16 mouse cellular contexts compared by ENCODE assay signal in the genomic region with DNA sequence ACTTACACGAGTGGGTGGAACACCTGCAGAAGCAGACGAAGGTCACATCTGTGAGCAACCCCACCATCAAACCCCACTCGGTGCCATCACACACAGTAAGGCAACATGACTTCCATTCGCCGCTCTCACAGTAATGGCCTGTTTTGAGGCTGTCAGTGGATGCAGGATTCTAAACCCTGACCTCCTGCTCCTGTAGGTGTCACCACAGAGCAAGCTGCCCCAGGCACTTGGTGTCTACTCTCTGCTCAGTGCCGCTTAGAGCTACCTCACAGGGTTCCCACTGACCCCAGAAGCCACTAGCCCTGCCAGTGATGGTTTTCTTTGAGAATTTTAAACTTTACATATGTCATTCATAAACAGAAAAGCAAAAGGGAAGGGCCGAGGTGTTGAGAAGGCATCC. TPM values are rescaled to one million over a fixed set of nuclear protein-coding genes. Genes with fewer than 3 reads are reported as not detected.
DNase-seq lines count a peak whose midpoint lies in the region; ATAC-seq lines count a peak whose summit lies in the region.
"Had no signal": no experiment of that assay in that cellular context is flagged by ENCODE, and none has a peak within 500 bp of the region (broad histone marks: within the 10 kb centered on the region; RNA-seq: fewer than 3 reads in every experiment).

No protein-coding gene starts in this region.

- no peak overlapping the region for H3K9ac ChIP-seq in kidney, embryonic 16.5 days (replicated peaks; ENCODE audit: low read length)
- H3K9ac ChIP-seq in kidney, embryonic 14.5 days (ENCODE audit: low read depth, low read length), result no peak overlapping the region
- H3K9ac ChIP-seq in midbrain, embryonic 13.5 days (replicated peaks), result no peak overlapping the region
- H3K9ac ChIP-seq: forebrain, embryonic 15.5 days had no signal

- 85% methylated on average over 7 of the region's 7 CpGs for WGBS in kidney, embryonic 16.5 days
- WGBS in kidney, embryonic 14.5 days, result 92% methylated on average over 7 of the region's 7 CpGs
- 84% methylated on average over 7 of the region's 7 CpGs for WGBS in midbrain, embryonic 13.5 days
- 93% methylated on average over 7 of the region's 7 CpGs for WGBS in midbrain, embryonic 10.5 days

- H3K9me3 ChIP-seq in kidney, embryonic 16.5 days (ENCODE audit: low read length), result no peaks in the 10 kb centered on the region
- no peaks in the 10 kb centered on the region for H3K9me3 ChIP-seq in kidney, embryonic 14.5 days (ENCODE audit: control insufficient read depth, low read length)
- H3K9me3 ChIP-seq in midbrain, embryonic 13.5 days, result no peaks in the 10 kb centered on the region
- no peaks in the 10 kb centered on the region for H3K9me3 ChIP-seq in midbrain, embryonic 10.5 days (replicated peaks)
- H3K9me3 ChIP-seq: forebrain, embryonic 15.5 days; hindbrain, embryonic 10.5 days had no signal

- H3K27me3 ChIP-seq in kidney, embryonic 16.5 days (ENCODE audit: insufficient read depth, low read length), result no peaks in the 10 kb centered on the region
- H3K27me3 ChIP-seq in kidney, embryonic 14.5 days (ENCODE audit: control insufficient read depth, insufficient read depth, low read length), result no peaks in the 10 kb centered on the region
- no peaks in the 10 kb centered on the region for H3K27me3 ChIP-seq in midbrain, embryonic 13.5 days
- no peaks in the 10 kb centered on the region for H3K27me3 ChIP-seq in midbrain, embryonic 10.5 days (ENCODE audit: low read depth, poor library complexity, severe bottlenecking)
- H3K27me3 ChIP-seq: forebrain, embryonic 15.5 days had no signal

- peak; percentile 39 to 40 for DNase-seq in cerebellum, postnatal 10 days
- no peak for DNase-seq in cerebellum, postnatal 25 days
- DNase-seq in midbrain, embryonic 10.5 days (ENCODE audit: low spot score), result no peak
- DNase-seq in retina, postnatal 1 day, result peak; percentile 8
- no peak for DNase-seq in MN1 (ENCODE audit: low spot score)
- DNase-seq: adrenal gland, postnatal 10 days; B cell, adult 2 months; cerebellum, adult 9-11 months; heart, adult 11 months; lung, adult 18-20 months; thymus, adult 18-20 months had no signal

- H3K4me1 ChIP-seq in kidney, embryonic 16.5 days (ENCODE audit: insufficient read depth, low read length), result no peaks in the 10 kb centered on the region
- H3K4me1 ChIP-seq in kidney, embryonic 14.5 days (ENCODE audit: control insufficient read depth, insufficient read depth, low read length), result no peaks in the 10 kb centered on the region
- no peaks in the 10 kb centered on the region for H3K4me1 ChIP-seq in midbrain, embryonic 13.5 days (replicated peaks)
- H3K4me1 ChIP-seq in midbrain, embryonic 10.5 days, result no peaks in the 10 kb centered on the region
- H3K4me1 ChIP-seq: forebrain, embryonic 15.5 days; hindbrain, embryonic 10.5 days had no signal

- H3K4me3 ChIP-seq in kidney, embryonic 16.5 days (ENCODE audit: low read length), result no peak overlapping the region
- no peak overlapping the region for H3K4me3 ChIP-seq in kidney, embryonic 14.5 days (ENCODE audit: low read length)
- no peak overlapping the region for H3K4me3 ChIP-seq in midbrain, embryonic 13.5 days (replicated peaks)
- H3K4me3 ChIP-seq in midbrain, embryonic 10.5 days, result no peak overlapping the region
- H3K4me3 ChIP-seq: forebrain, embryonic 15.5 days; hindbrain, embryonic 10.5 days had no signal

- peaks cover 66% of the 10 kb centered on the region for H3K36me3 ChIP-seq in kidney, embryonic 16.5 days (ENCODE audit: insufficient read depth, low read length)
- H3K36me3 ChIP-seq in kidney, embryonic 14.5 days (ENCODE audit: control insufficient read depth, insufficient read depth, low read length), result peaks cover 86% of the 10 kb centered on the region
- H3K36me3 ChIP-seq in midbrain, embryonic 13.5 days, result peaks cover 97% of the 10 kb centered on the region
- H3K36me3 ChIP-seq in midbrain, embryonic 10.5 days, result peaks cover 100% of the 10 kb centered on the region

- H3K27ac ChIP-seq in kidney, embryonic 16.5 days (ENCODE audit: low read length), result no peak overlapping the region
- no peak overlapping the region for H3K27ac ChIP-seq in kidney, embryonic 14.5 days (ENCODE audit: low read depth, low read length)
- H3K27ac ChIP-seq in midbrain, embryonic 13.5 days, result no peak overlapping the region
- H3K27ac ChIP-seq in midbrain, embryonic 10.5 days (replicated peaks), result no peak overlapping the region
- H3K27ac ChIP-seq: forebrain, embryonic 15.5 days; hindbrain, embryonic 10.5 days had no signal

- ATAC-seq in kidney, embryonic 16.5 days (ENCODE audit: low FRiP score, low TSS enrichment), result peak; percentile 23; the same call in 1 of the 2 replicates
- ATAC-seq in kidney, embryonic 14.5 days (ENCODE audit: low FRiP score, low TSS enrichment), result no peak
- ATAC-seq in midbrain, embryonic 13.5 days, result 0 out of 2 replicates have a peak, but pooled peaks have one; percentile 48
- ATAC-seq: forebrain, embryonic 15.5 days had no signal

- no peak overlapping the region for H3K4me2 ChIP-seq in kidney, embryonic 16.5 days (replicated peaks; ENCODE audit: low read depth, low read length)
- H3K4me2 ChIP-seq in kidney, embryonic 14.5 days (replicated peaks; ENCODE audit: low read depth, low read length), result no peak overlapping the region
- H3K4me2 ChIP-seq in midbrain, embryonic 13.5 days (replicated peaks), result no peak overlapping the region
- H3K4me2 ChIP-seq: forebrain, embryonic 15.5 days had no signal

RNA-seq across cellular contexts. Expression of gene Tex29, which starts 25.1 kb away (rescaled TPM):
- polyA plus RNA-seq in kidney, embryonic 16.5 days (2015; fragmentation: Nextera tagmentation; extraction: Ambion mirVana), result 0.37 and 0.63 TPM in 2 replicates
- polyA plus RNA-seq in kidney, embryonic 14.5 days (2014; fragmentation: Nextera tagmentation; extraction: Ambion mirVana), result not detected in 2 replicates
- 0.34 and 0.40 TPM in 2 replicates for polyA plus RNA-seq in midbrain, embryonic 13.5 days (2015; fragmentation: Nextera tagmentation; extraction: Ambion mirVana)
- 0.20 TPM in 1 of 2 replicates, not detected in the other for polyA plus RNA-seq in midbrain, embryonic 10.5 days (2016; fragmentation: Nextera tagmentation; extraction: Ambion mirVana)

Comparison
In these comparisons a context has a peak if more than half of its experiments do, and no peak if none do; other contexts are left out.
1. DNase-seq: peak in cerebellum, postnatal 10 days (2 of 2) and retina, postnatal 1 day (single experiment); none in cerebellum, postnatal 25 days (0 of 2), midbrain, embryonic 10.5 days (single experiment) and MN1 (single experiment).